Mouse (Mus musculus) neural tube, embryonic 11.5 days (tissue): ENCODE measurements around the gene Rtn1. TPM values are rescaled to one million over a fixed set of nuclear protein-coding genes. Genes with fewer than 3 reads are reported as not detected.
"Not testable (repeated sequence)": the region's sequence is repeated elsewhere in the genome, so short reads cannot be mapped to it uniquely, and the experiment has no call there.

Source experiments
- ATAC-seq: fragments of 200-750 bp; cut with Nextera tagmentation; 2 replicates; pipeline ENCODE4 v1.8.0; 2017; ENCODE audit warnings: moderate number of reproducible peaks, mild to moderate bottlenecking, moderate TSS enrichment, moderate library complexity; ENCODE audit not compliant: insufficient read depth, low FRiP score, low TSS enrichment
- DNase-seq: peaks from one replicate; pipeline ENCODE4 v3.0.0-alpha.2; 2015; ENCODE audit warnings: low spot score
- H3K27ac ChIP-seq: fragments of 300-500 bp; sonication (generic); 2 replicates; pipeline ENCODE4 v1.5.1; 2014; ENCODE audit warnings: low read depth, mild to moderate bottlenecking, low read length
- H3K27me3 ChIP-seq: fragments of 300-500 bp; sonication (generic); 2 replicates; pipeline ENCODE4 v1.6.1; 2014; ENCODE audit warnings: mild to moderate bottlenecking, low read length, mixed read lengths; ENCODE audit not compliant: control insufficient read depth, insufficient read depth
- H3K36me3 ChIP-seq: fragments of 300-500 bp; sonication (generic); 2 replicates; pipeline ENCODE4 v1.6.1; 2014; ENCODE audit warnings: mild to moderate bottlenecking, low read length, moderate library complexity, mixed read lengths; ENCODE audit not compliant: control insufficient read depth, insufficient read depth
- H3K4me1 ChIP-seq: fragments of 300-500 bp; sonication (generic); 2 replicates; pipeline ENCODE4 v1.6.1; 2014; ENCODE audit warnings: low read length, mixed read lengths; ENCODE audit not compliant: control insufficient read depth, insufficient read depth
- H3K4me2 ChIP-seq: fragments of 300-500 bp; sonication (generic); 2 replicates; pipeline ENCODE4 v1.6.1; 2014; ENCODE audit warnings: low read depth, mild to moderate bottlenecking, moderate library complexity
- H3K4me3 ChIP-seq: fragments of 300-500 bp; sonication (generic); 2 replicates; pipeline ENCODE4 v1.5.1; 2014; ENCODE audit warnings: low read depth, low read length
- H3K9ac ChIP-seq: fragments of 300-500 bp; sonication (generic); 2 replicates; pipeline ENCODE4 v1.6.1; 2014; ENCODE audit warnings: mild to moderate bottlenecking, low read length
- H3K9me3 ChIP-seq: fragments of 300-500 bp; sonication (generic); 2 replicates; pipeline ENCODE4 v1.6.1; 2016; ENCODE audit warnings: low read length; ENCODE audit not compliant: control insufficient read depth
- WGBS: fragments of 180-500 bp; shearing (Covaris S2); extraction: QIAGEN DNeasy Blood & Tissue Kit; methylation state at CpG from one replicate; pipeline ENCODE4 v1.1.7; 2014; 5-methylcytosine and 5-hydroxymethylcytosine counted together
- polyA plus RNA-seq: library from polyadenylated mRNA; unstranded; fragments of >200 nt; fragmentation: Nextera tagmentation; extraction: Ambion mirVana; gene quantifications from 2 replicates; pipeline ENCODE4 v1.2.1, GENCODE M21; 2014

Rtn1 gene
- polyA plus RNA-seq, 1 experiment from 2014 or later: 504 TPM

DNA sequence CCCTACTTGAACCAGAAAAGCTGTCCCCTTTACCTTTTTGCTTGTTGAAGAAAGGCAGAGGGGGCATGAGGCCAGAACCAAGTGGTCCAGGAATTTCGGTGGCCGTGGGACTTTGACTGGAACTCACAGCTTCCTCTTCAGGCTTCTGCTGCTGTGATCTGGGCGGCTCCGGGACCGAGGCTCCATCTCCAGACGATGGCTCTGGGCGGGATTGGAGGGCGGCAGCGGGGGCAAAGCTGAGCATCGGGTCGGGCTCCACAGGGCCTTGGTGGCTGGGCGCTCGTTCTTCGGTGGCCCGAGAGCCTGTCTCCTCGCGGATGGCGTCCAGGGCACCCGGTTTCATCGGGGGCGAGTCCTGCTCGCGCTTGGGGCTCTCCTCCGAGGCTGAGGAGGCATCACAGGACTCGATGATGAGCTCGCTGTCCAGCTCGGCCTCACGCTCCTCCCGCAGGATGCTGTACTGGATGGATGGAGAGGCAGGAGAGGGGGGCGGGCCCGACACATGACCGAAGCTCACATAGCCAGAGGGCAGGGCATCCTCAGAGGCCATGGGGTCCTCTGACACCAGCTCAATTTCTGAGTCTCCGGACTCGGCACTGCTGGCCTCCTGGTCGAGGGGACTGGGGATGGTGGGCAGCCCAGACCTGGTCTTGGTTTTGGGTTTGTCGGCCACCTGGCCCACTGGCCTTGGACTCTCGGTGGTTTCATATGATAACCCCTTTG is 105.1 kb downstream of the Rtn1 start:
- ATAC-seq (no peak), DNase-seq (no peak)
- no peaks in the 10 kb centered on the region for H3K27me3 ChIP-seq
- no peak overlapping the region for H3K9ac ChIP-seq
- peaks cover 9% of the 10 kb centered on the region; the same call in 1 of the 2 replicates for H3K4me1 ChIP-seq
- H3K36me3 ChIP-seq: no peaks in the 10 kb centered on the region
- H3K4me2 ChIP-seq: no peak overlapping the region
- no peak overlapping the region for H3K4me3 ChIP-seq
- H3K9me3 ChIP-seq: no peaks in the 10 kb centered on the region
- WGBS: 63% methylated on average over 37 of the region's 37 CpGs
- no peak overlapping the region for H3K27ac ChIP-seq

DNA sequence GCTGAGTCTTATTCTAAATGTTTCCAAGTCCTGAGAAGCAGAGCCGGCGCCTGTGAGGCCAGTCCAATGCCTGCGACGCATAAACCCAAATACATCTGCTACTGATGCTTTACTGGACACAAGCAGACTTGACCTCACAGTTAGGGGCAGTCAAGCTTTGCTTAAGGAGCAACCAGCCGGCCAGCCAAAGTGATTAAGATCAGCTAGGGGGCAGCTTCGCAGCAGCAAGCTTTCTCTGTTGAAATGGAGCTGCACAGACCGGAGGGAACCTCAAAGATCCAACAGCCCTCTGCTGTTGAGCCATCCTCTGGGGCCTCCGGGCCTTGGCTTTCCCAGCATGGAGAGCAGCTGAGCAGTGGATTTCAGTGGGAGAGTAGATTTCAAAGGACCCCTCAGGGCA is 107.4 kb downstream of the Rtn1 start:
- Histone ChIP-seq H3K9ac (no peak overlapping the region), H3K4me1 (peaks cover 9% of the 10 kb centered on the region; the same call in 1 of the 2 replicates), H3K27ac (no peak overlapping the region), H3K9me3 (no peaks in the 10 kb centered on the region), H3K27me3 (no peaks in the 10 kb centered on the region), H3K4me2 (no peak overlapping the region), H3K4me3 (no peak overlapping the region), H3K36me3 (no peaks in the 10 kb centered on the region)
- peak; percentile 46 for DNase-seq
- no peak for ATAC-seq
- 40% methylated on average over 8 of the region's 8 CpGs for WGBS

- no peaks in the 10 kb centered on the region for H3K27me3 ChIP-seq
- no peak overlapping the region for H3K9ac ChIP-seq
- no peak overlapping the region for H3K4me3 ChIP-seq
- H3K4me2 ChIP-seq: no peak overlapping the region
- WGBS: 74% methylated on average over 8 of the region's 8 CpGs
- H3K9me3 ChIP-seq: no peaks in the 10 kb centered on the region
- ATAC-seq (no peak), DNase-seq (no peak)
- H3K36me3 ChIP-seq: no peaks in the 10 kb centered on the region
- H3K4me1 ChIP-seq: peaks cover 9% of the 10 kb centered on the region; the same call in 1 of the 2 replicates
- H3K27ac ChIP-seq: no peak overlapping the region
Measured at GRCm38 (mm10) chr12:72300971-72301370, 107.9 kb downstream of the Rtn1 start.

GRCm38 (mm10) chr12:72298222-72298621 is 110.6 kb downstream of the Rtn1 start:
- no peak overlapping the region for H3K9ac ChIP-seq
- no peaks in the 10 kb centered on the region for H3K36me3 ChIP-seq
- ATAC-seq (no peak), DNase-seq (no peak)
- no peak overlapping the region for H3K27ac ChIP-seq
- H3K4me3 ChIP-seq: no peak overlapping the region
- H3K4me2 ChIP-seq: no peak overlapping the region
- no peaks in the 10 kb centered on the region for H3K27me3 ChIP-seq
- H3K9me3 ChIP-seq: no peaks in the 10 kb centered on the region
- 74% methylated on average over 7 of the region's 7 CpGs for WGBS
- no peaks in the 10 kb centered on the region for H3K4me1 ChIP-seq

- 88% methylated on average over 5 of the region's 5 CpGs for whole genome bisulfite sequencing
- no peaks in the 10 kb centered on the region for H3K27me3 ChIP-seq
- H3K4me1 ChIP-seq: no peaks in the 10 kb centered on the region
- no peaks in the 10 kb centered on the region for H3K36me3 ChIP-seq
- DNase-seq: no peak
- ATAC-seq: no peak
- no peak overlapping the region for H3K9ac ChIP-seq
- no peak overlapping the region for H3K27ac ChIP-seq
- no peaks in the 10 kb centered on the region for H3K9me3 ChIP-seq
- no peak overlapping the region for H3K4me3 ChIP-seq
- H3K4me2 ChIP-seq: no peak overlapping the region
Measured at GRCm38 (mm10) chr12:72296552-72296951, 112.3 kb downstream of the Rtn1 start.

GRCm38 (mm10) chr12:72293185-72293584 is 115.7 kb downstream of the Rtn1 start:
- not testable (repeated sequence) for H3K27ac ChIP-seq, H3K4me2 ChIP-seq, H3K9me3 ChIP-seq, H3K27me3 ChIP-seq, ATAC-seq, DNase-seq, H3K36me3 ChIP-seq, H3K4me1 ChIP-seq, H3K4me3 ChIP-seq, H3K9ac ChIP-seq
- 87% methylated on average over 3 of the region's 3 CpGs for WGBS

- Histone ChIP-seq H3K9ac (no peak overlapping the region), H3K4me1 (no peaks in the 10 kb centered on the region), H3K27ac (no peak overlapping the region), H3K27me3 (no peaks in the 10 kb centered on the region), H3K4me3 (no peak overlapping the region), H3K9me3 (no peaks in the 10 kb centered on the region), H3K4me2 (no peak overlapping the region), H3K36me3 (no peaks in the 10 kb centered on the region)
- DNase-seq (no peak), ATAC-seq (no peak)
- 66% methylated on average over 2 of the region's 2 CpGs for WGBS
Measured at GRCm38 (mm10) chr12:72292566-72292965, 116.3 kb downstream of the Rtn1 start.

DNA sequence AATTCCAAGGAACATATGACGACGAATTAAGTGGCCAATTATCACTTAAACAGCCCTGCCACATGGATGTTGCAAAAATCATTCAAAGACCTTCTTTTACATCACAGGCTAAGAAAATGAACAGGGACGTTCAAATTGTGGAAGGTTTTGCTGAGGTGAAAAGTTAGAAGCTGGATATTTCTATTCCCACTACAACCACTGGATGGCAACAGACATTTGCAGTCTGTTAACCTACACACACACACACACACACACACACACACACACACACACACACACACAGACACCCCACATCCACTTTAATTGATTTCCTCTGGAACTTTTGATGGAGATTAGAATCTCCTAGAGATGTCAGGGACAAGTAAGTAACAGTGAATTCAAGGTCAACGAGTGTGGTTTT is 117.6 kb downstream of the Rtn1 start:
- H3K4me1 ChIP-seq: no peaks in the 10 kb centered on the region
- 95% methylated on average over 4 of the region's 4 CpGs for WGBS
- H3K27me3 ChIP-seq: no peaks in the 10 kb centered on the region
- DNase-seq (no peak), ATAC-seq (no peak)
- no peak overlapping the region for H3K4me2 ChIP-seq
- no peak overlapping the region for H3K4me3 ChIP-seq
- H3K9ac ChIP-seq: no peak overlapping the region
- no peaks in the 10 kb centered on the region for H3K36me3 ChIP-seq
- no peak overlapping the region for H3K27ac ChIP-seq
- H3K9me3 ChIP-seq: no peaks in the 10 kb centered on the region

DNA sequence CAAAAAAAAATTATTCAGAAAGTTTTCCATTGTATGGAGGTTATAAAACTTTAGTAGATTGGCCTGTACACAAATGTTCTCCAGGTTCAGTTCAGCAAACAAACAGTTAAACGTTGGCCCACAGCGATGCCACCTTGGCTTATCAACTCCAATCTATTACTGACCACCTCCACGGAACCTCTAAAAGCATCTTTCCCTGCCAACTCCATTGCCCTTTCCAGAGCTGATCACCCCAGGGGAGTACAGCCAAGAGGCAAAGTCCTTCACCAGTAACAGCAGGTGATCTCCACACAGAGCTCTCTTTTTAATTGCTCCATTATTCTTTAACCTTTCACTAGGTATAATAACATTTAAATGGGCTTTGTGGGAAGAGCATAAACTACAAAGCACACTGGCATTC is 120.6 kb downstream of the Rtn1 start:
- no peaks in the 10 kb centered on the region for H3K27me3 ChIP-seq
- no peaks in the 10 kb centered on the region for H3K4me1 ChIP-seq
- no peak overlapping the region for H3K4me2 ChIP-seq
- no peak for ATAC-seq
- no peaks in the 10 kb centered on the region for H3K9me3 ChIP-seq
- H3K36me3 ChIP-seq: no peaks in the 10 kb centered on the region
- DNase-seq: no peak
- H3K4me3 ChIP-seq: no peak overlapping the region
- WGBS: 64% methylated on average over 3 of the region's 3 CpGs
- no peak overlapping the region for H3K27ac ChIP-seq
- no peak overlapping the region for H3K9ac ChIP-seq
